Mouse (Mus musculus): Measurements from ENCODE around the gene Gemin7.

- no peak for TF ChIP-seq POLR2A (IDR thresholded peaks at IDR 0.05; ENCODE audit: insufficient read depth, low read depth, low read length)
- TF ChIP-seq CTCF (IDR thresholded peaks at IDR 0.05): no peak
- no peak for TF ChIP-seq EP300 (IDR thresholded peaks at IDR 0.05; ENCODE audit: insufficient read depth, low read depth, low read length)
Observed at GRCm38 (mm10) chr7:19567426-19567825, 10.0 kb downstream of the Gemin7 start.
